Mouse (Mus musculus) ovary, adult 18-20 months (tissue): ENCODE data around the gene Rgsl1.
A peak's percentile ranks its signal among the peaks of the same experiment; 100 is the strongest.
"Not testable (repeated sequence)": the region's sequence is repeated elsewhere in the genome, so short reads cannot be mapped to it uniquely, and the experiment has no call there.

ENCODE experiments used
- DNase-seq: peaks from one replicate; pipeline ENCODE4 v3.0.0; 2022; ENCODE audit warnings: low spot score, mixed read lengths

Rgsl1 gene

GRCm38 (mm10) chr1:153775174-153775573 is 68.8 kb downstream of the Rgsl1 start:
- DNase-seq, result no peak

DNA sequence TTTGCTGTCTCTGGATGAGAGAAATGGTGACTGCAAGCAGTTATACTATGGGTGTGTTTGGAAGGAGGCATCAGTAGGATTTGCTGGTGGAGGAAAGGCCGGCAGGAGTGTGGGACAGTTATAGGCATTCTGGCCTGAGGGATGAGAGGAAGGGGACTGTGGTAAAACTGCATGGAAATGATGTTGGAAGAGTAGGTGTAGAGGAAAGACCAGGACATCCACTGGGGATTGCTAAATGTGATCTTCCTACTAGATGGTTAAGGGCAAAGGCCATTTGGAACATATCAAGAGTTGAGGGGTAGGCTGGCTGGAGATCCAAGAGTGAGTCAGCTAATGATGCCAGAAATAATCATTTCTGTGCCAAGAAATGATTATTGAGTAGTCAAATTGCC is 73.2 kb downstream of the Rgsl1 start:
- no peak for DNase-seq

DNA sequence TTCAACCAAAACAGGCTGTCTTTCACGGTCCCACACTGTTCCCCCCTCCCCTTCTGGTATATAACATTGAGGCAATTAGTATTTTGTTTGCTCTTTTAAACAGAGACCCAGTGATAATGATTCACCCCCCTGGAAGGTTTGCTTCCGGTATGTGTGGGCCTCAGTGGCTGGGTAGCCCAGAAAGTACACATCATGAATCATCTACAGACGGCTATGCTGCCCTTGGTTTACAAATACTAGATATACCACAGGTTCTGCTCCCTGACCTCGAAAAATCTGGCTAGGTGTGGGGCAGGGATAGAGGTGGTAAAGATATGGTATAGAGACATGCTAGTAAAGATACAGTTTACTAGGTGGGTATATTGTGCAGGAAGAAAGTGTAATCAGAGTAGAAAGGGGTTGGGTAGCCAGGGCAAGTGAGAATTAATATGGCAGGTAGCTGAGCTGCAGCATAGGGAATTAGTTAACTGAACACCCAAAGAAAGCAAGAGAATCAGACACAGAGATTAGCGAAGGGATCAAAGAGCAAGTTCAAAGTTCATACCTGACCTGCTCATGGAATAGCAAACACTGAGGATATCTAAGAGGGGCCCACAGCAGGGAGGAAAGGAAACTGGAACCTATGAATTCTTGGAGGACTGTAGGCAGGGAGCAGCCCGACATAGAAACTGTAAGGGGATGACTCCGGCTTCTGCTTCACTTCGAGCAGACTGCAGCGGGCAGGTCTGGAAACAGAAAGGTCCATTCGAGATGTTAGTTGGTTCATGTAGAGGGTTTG is 73.8 kb downstream of the Rgsl1 start:
- DNase-seq, result no peak

DNA sequence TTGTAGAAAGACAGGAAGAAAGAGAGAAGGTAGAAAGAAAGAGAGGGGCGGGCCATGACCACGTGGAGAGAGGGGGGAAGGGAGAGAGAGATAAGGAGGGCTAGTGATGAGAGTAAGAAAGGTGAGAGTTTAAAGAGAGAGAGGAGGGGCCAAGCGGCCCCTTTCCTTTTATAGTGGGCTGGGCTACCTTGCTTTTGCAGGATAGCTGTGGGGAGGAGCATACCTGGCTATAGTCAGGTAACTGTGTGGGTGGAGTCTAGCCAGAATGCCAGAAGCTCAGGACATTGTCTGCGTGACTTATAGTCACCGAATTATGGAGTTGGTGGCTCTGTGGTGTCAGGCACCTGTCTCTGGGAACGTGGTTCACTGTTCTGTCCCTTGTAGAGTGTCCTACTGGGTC is 74.4 kb downstream of the Rgsl1 start:
- not testable (repeated sequence) for DNase-seq

- DNase-seq, result no peak
Measured at GRCm38 (mm10) chr1:153768465-153768864, 75.5 kb downstream of the Rgsl1 start.

DNA sequence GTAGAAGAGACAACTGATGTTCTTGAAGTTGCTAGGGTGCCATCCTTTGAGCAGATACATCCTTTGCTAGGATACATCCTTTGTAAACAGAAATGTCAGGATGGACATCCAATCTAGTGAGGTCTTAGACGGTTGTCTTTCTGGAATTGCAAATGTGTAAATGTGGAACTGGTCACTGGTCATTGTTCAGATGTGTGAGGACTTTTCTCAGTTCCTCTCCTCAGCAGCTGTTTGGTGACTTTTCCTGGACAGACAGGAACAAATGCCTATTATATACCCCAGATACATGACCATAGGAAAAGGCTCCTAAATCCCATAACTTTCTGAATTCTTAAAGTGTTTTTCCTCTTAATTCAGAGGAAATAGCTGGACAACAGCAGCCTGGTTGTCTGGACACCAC is 76.7 kb downstream of the Rgsl1 start:
- DNase-seq, result no peak

- DNase-seq, result no peak
Measured at GRCm38 (mm10) chr1:153766298-153766697, 77.6 kb downstream of the Rgsl1 start.

DNA sequence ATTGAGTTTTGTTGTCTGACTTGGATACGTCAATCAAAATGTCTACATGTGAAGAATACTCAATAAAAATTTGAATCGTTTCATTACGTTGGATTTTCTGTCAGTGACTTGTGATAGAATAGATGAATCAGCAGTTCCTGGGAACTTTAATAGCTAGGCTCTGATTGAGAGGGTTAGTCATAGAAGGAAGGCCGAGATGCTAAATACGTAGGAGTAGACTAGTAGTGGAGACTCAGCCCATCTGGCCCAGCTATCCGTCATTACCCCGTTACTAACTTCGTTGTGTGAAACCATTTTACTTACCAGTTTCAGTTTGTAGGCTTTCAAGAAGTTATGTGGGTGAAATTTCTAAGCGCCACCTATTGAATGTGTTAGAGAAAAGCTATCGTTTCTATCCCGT is 79.8 kb downstream of the Rgsl1 start:
- DNase-seq, result no peak

GRCm38 (mm10) chr1:153753725-153754464 is 90.0 kb downstream of the Rgsl1 start:
- DNase-seq, result no peak

DNA sequence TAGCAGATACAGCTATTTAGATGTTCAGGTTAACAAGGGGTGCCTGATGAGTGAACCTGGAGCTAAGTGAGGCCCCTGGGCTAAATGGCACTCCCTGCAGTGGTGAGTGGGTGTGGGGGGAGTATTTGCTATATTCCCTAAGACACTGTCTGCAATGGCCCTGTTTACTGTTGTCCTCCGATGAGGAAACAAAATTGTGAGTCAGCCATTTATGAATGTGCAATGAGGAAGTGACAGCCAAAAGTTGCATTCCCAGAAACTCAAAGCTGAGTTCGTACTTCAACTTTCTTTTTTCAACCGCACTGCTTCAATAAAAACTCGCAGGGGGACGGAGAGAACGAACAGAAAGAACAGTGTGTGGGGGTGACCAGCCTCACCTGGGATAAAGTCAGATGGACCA is 91.4 kb downstream of the Rgsl1 start:
- no peak for DNase-seq

GRCm38 (mm10) chr1:153751763-153752301 is 92.1 kb downstream of the Rgsl1 start:
- DNase-seq, result no peak

DNA sequence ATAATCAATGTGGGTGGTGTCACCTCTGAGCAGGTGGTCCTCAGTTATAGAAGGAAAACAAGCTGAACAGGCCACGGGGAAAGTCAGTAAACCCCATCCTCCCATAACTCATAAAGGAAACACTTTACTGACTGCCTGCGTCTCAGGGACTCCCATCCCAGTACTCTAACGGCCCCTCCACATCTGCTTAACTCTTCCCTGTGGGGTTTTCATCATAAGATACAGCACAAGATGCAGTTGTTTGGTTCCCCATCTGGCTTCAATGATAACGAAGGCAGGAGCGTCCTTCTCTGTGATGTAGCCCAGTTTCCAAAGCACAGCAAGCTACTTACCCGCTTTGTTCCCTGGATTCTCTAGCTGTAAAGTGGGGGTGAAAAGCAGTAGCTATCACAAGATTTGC is 93.9 kb downstream of the Rgsl1 start:
- DNase-seq, result no peak

- peak; percentile 76 for DNase-seq
Measured at GRCm38 (mm10) chr1:153749211-153749801, 94.6 kb downstream of the Rgsl1 start, which contains the start of gene Rnasel. TSS of gene Rnasel (plus strand) at chr1:153749426.

DNA sequence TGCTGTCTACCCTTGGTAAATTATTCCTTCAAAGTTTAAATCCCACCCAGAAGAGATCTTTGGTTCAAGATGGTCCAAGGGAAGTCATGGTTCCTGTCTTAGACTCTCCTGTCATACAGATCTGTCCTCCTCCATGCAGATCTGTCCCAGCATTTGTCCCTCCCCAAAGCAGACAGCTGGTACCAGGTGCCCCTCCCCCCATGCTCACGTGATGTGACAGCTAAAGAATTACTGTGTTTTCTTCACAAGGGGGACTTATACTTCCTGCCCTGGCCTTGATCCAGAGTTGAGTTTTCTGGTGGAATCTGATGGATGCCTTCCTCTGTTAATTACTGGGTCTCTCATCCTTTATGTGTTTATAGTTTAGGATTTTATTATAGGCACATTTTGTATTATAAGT is 95.4 kb downstream of the Rgsl1 start:
- DNase-seq, result no peak

DNA sequence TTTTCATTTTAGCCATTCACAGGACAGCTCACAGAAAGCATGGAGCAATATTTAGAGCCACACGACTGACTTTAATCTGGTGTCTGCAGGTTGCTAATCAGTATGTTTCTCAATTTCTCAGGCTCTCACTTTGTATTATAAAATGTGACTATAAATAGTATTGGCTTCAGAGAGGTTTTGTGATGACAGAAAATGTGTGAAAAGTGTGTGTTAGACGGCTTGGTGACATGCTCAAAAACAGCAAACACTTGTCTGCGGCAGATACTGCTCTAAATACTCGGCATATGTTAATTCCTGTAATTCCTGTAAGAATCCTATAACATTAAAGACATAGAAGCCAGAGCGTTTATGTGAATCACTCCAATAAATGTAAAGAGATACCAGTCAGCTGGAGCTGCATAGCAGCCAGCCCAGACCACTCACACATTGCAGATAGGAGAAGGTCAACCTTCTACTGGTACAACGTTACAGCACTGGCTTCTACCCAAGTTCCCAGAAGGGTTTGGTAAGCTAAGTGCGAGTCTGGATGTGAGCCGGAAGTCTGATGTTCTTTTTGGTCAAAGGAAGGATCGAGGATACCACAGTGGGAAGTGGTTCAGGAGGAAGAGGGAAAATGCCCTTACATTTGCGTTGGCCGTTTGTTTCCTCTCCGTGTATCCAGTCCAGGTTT is 95.9 kb downstream of the Rgsl1 start:
- no peak for DNase-seq

DNA sequence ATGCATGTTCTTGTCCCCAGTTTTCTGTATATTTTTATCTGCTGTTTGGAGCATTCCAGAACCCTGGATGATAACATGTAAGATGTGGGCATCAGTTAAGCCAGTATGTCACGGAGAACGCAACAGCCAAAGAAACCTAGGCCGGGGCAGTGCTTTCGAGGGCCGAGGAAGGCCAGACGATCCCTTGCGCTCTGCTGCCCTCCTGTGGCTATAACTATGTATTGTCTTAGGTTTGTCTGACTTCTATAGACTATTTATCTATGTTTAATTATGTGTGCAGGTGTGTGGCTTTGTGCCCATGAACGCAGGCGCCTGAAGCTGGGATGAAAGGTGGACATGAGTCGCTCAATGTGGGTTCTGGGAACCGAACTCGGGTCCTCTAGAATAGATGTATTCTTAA is 97.2 kb downstream of the Rgsl1 start:
- DNase-seq, result no peak

GRCm38 (mm10) chr1:153746119-153746670 is 97.7 kb downstream of the Rgsl1 start:
- DNase-seq, result no peak

DNA sequence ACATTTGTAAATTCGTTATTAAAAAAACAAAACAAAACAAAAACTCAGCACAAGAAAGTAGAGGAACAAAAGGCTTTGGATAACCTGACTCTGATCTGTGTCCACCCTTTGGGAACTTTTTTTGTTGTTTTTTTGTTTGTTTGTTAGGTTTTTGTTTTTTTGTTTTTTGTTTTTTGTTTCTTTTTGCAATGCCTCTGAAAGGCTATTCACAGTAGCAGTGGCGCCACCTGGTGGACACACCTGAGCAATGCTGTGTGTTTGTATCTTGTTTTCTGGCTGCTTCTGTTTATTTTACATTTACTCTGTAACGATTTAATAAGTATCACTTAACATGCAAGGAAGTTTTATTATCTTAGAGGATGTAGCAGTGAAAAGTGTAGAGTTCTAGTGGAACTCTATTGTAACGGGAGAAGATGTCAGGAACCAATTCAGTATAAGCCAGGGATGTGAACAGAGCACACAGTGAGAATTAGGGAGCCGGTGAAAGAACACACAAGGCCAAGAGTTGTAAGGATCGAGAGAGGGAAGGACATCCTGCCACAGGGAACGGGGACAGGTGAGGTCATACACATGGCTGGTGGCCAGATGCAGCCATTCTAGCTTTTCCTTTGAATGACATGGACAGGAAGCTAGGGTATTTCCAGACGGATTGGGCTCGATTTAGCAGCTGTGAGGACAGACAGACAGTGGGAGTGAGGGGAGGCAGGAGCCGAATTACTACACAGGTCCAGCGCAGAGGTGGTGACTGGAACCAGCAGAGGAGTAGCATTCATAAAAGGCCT is 101.4 kb downstream of the Rgsl1 start:
- DNase-seq, result no peak

- DNase-seq, result no peak
Measured at GRCm38 (mm10) chr1:153741551-153742316, 102.2 kb downstream of the Rgsl1 start.

GRCm38 (mm10) chr1:153740775-153741400 is 103.1 kb downstream of the Rgsl1 start:
- DNase-seq, result no peak
